Mouse (Mus musculus) G1E (cell line): ENCODE measurements around the gene Itih1.

Source experiments
- CTCF ChIP-seq: IDR thresholded peaks from 2 replicates; pipeline ENCODE4 v1.5.1; 2012; ENCODE audit warnings: low read depth, low read length, inconsistent platforms, mixed read lengths
- GATA1 ChIP-seq: IDR thresholded peaks from 2 replicates; pipeline ENCODE4 v1.6.1; 2012; ENCODE audit warnings: borderline replicate concordance, low read length, inconsistent platforms, mixed read lengths
- POLR2AphosphoS5 ChIP-seq: IDR thresholded peaks from 2 replicates; pipeline ENCODE4 v1.6.1; 2012; ENCODE audit warnings: low read depth, low read length, inconsistent platforms; ENCODE audit not compliant: insufficient replicate concordance
- TAL1 ChIP-seq: conservative IDR thresholded peaks from 2 replicates; pipeline ENCODE4 v1.6.1; 2012; ENCODE audit warnings: low read depth, low read length, inconsistent platforms, mixed read lengths

- TF ChIP-seq CTCF (no peak), TAL1 (no peak), POLR2AphosphoS5 (no peak), GATA1 (no peak)
Measured at GRCm38 (mm10) chr14:30904307-30904706, 38.8 kb downstream of the Itih1 start.
